Mouse (Mus musculus) adrenal gland, adult 2 months (tissue): ENCODE measurements at regions not wholly inside any gene's neighbourhood (a gene's known extent, or its start where the extent isn't known, plus 50 kb on each side); places are given as distances from the start of the nearest gene placed in this dataset.

Experiments used
- DNase-seq: peaks from one replicate; pipeline ENCODE4 v3.0.0; 2021
- microRNA-seq, 2 experiments: library from miRNA; unstranded; fragments of <30 nt; microRNA quantifications; one replicate each; pipeline ENCODE4 v1.2.0; 2021

GRCm38 (mm10) chr7:61939971-61940705, 406.2 kb upstream of the Ndn start:
- peak; percentile 44 for DNase-seq

GRCm38 (mm10) chr7:61982203-61982932, 364.0 kb upstream of the Ndn start:
- peak; percentile 8 for DNase-seq

GRCm38 (mm10) chr7:62026635-62027034, 319.7 kb upstream of the Ndn start:
- DNase-seq = no peak

- no peak for DNase-seq
Measured at GRCm38 (mm10) chr7:62045743-62046451, 300.5 kb upstream of the Ndn start.

DNA sequence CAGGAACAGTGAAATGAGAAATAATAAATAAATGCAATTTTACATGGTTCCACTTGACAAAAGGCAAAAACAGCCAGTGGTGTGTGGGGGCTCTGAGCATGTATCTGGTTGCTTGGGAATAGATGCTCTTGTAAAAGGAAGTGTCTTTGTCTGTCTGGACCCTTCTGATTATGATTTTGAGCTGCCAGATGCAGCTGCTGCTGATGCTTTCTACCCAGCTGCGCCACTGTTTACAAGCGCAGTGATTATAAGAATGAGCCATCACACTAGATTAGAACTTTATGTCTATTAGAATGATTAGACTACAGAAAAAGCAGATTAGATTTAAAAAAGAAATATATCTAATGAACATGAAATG, 299.9 kb upstream of the Ndn start:
- DNase-seq = no peak

GRCm38 (mm10) chr7:62078607-62079006, 267.8 kb upstream of the Ndn start:
- DNase-seq = no peak

DNA sequence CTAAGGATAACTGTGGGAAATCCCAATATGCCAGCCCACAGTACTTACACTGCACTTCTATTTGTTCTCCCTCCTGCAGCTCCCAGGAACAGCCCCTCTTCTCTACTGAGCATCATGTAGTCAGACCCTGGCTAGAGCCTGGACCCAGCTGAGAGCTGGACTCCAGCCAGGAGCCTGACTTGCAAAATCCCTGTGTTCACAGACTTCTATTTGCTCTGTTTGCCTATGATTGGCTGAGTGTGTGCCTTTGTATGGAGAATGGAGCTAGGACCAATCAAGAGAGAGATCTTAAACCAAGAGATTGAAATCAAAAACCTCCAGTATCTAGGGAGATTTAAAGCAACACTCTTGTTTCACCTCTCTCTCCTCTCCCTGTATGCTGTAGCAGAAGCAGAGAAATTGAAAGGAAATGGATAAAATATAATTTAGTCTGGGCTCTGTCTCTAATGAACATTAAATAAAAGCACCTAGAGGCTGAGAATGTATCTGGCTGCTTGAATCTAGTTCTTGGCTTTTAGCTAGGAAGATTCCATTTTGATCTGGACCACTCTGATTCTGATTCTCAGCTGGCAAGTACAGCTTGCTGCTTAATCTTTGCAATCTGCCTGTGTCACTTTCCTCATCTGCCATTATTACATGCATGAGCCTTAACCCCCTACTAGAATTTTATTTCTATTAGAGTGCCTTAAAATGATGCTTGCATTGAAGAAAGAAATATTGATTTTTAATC, 261.1 kb upstream of the Ndn start:
- DNase-seq = no peak

Small RNA genes in the stretch of these regions (microRNA-seq; reads per million reads assigned to microRNA genes)
- gene Gm24923 = 0 reads per million in 2 experiments
- 0 reads per million in 2 experiments for gene Mir344-2
- 0 reads per million in 2 experiments for gene Mir344f
- 0.83 to 1.1 reads per million in 2 experiments for gene Mir344g
- 0 reads per million in 2 experiments for gene Mir344i
